Mouse (Mus musculus) heart, embryonic 11.5 days (tissue): ENCODE measurements around the gene Rpia. TPM values are rescaled to one million over a fixed set of nuclear protein-coding genes. Genes with fewer than 3 reads are reported as not detected.
A peak's percentile ranks its signal among the peaks of the same experiment; 100 is the strongest.
"Not testable (repeated sequence)": the region's sequence is repeated elsewhere in the genome, so short reads cannot be mapped to it uniquely, and the experiment has no call there.

ENCODE experiments used
- ATAC-seq: fragments of 200-750 bp; cut with Nextera tagmentation; replicated peaks from 2 replicates; pipeline ENCODE4 v1.8.0; 2017; ENCODE audit warnings: moderate library complexity; ENCODE audit not compliant: insufficient number of reproducible peaks, low FRiP score, low TSS enrichment
- H3K27ac ChIP-seq: fragments of 300-500 bp; sonication (generic); 2 replicates; pipeline ENCODE4 v1.5.1; 2014; ENCODE audit warnings: mild to moderate bottlenecking, low read depth, low read length
- H3K27me3 ChIP-seq: fragments of 300-500 bp; sonication (generic); 2 replicates; pipeline ENCODE4 v1.6.1; 2014; ENCODE audit warnings: mild to moderate bottlenecking, low read length, mixed read lengths; ENCODE audit not compliant: control insufficient read depth, insufficient read depth
- H3K36me3 ChIP-seq: fragments of 300-500 bp; sonication (generic); 2 replicates; pipeline ENCODE4 v1.6.1; 2014; ENCODE audit warnings: mild to moderate bottlenecking, low read length, moderate library complexity, mixed read lengths; ENCODE audit not compliant: control insufficient read depth, insufficient read depth
- H3K4me1 ChIP-seq: fragments of 300-500 bp; sonication (generic); 2 replicates; pipeline ENCODE4 v1.6.1; 2014; ENCODE audit warnings: low read length; ENCODE audit not compliant: control insufficient read depth, insufficient read depth
- H3K4me2 ChIP-seq: fragments of 300-500 bp; sonication (generic); 2 replicates; pipeline ENCODE4 v1.6.1; 2014; ENCODE audit warnings: mild to moderate bottlenecking, moderate library complexity
- H3K4me3 ChIP-seq: fragments of 300-500 bp; sonication (generic); 2 replicates; pipeline ENCODE4 v1.5.1; 2014; ENCODE audit warnings: low read depth, low read length
- H3K9ac ChIP-seq: fragments of 300-500 bp; sonication (generic); 2 replicates; pipeline ENCODE4 v1.6.1; 2014; ENCODE audit warnings: mild to moderate bottlenecking, low read depth, low read length, moderate library complexity
- H3K9me3 ChIP-seq: fragments of 300-500 bp; sonication (generic); replicated peaks from 2 replicates; pipeline ENCODE4 v1.6.1; 2016; ENCODE audit warnings: low read length; ENCODE audit not compliant: control insufficient read depth
- WGBS: fragments of 180-500 bp; shearing (Covaris S2); extraction: QIAGEN DNeasy Blood & Tissue Kit; methylation state at CpG from one replicate; pipeline ENCODE4 v1.1.7; 2014; ENCODE audit not compliant: insufficient replicate concordance; 5-methylcytosine and 5-hydroxymethylcytosine counted together
- polyA plus RNA-seq: library from polyadenylated mRNA; unstranded; fragments of >200 nt; fragmentation: Nextera tagmentation; extraction: Ambion mirVana; gene quantifications from 2 replicates; pipeline ENCODE4 v1.2.1, GENCODE M21; 2014

Gene Rpia
- polyA plus RNA-seq, 1 experiment from 2014 or later: 1.6 TPM

DNA sequence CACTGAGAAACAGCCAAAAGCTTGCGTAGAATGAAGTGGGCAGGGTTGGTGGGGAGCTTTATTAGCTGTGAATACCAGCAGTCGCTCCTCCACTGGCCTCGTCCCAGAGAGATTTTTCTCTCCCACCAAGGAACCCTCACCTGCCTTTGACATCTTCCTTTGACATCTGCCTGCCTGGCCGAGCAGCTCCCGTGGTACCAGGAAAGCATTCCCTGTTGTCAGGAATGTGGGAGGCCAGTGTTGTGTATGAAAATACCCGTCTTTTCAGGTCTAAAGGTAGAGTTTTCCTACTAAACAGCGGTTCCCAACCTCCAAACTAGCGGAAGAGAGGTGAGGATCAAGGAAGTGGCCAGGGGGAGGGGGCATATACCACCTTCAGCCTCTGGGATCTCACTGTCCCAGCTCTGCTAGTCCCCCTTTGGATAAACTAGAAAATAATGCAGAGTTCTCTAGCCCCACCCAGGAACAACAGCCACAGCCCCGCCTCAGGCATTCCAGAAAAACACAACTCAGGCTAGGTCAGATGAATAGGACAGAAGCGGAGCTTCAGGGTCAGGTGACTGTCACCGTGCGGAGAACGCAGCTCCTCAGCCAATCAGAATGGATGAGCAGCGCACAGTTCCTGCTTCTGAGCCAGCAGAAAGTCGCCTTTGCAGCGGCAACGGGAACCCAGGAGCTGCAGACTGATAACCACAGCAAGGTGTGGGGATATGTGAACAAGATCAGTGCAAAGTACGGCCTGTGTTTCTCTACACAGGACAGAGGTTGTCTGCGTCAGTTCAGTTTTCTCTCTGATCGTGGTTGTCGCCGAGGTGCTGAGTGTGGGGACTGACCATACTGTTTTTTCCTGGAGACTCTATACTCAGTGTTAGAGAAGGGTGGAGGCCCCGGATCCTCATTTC, 32.3 kb upstream of the Rpia start:
- no peaks in the 10 kb centered on the region for H3K36me3 ChIP-seq
- WGBS: 7% methylated on average over 23 of the region's 23 CpGs

GRCm38 (mm10) chr6:70823277-70823676, 31.2 kb upstream of the Rpia start:
- H3K4me1 ChIP-seq: peaks cover 13% of the 10 kb centered on the region
- H3K4me2 ChIP-seq, H3K27ac ChIP-seq, H3K9me3 ChIP-seq, H3K36me3 ChIP-seq, H3K27me3 ChIP-seq, ATAC-seq, H3K9ac ChIP-seq, H3K4me3 ChIP-seq: not testable (repeated sequence)
- WGBS: 75% methylated on average over 4 of the region's 4 CpGs

More for the DNA sequence above, 32.3 kb upstream of the Rpia start:
- Histone ChIP-seq H3K27me3 (no peaks in the 10 kb centered on the region; the same call in 1 of the 2 replicates), H3K4me3 (peak overlapping the region; percentile 44), H3K4me1 (peaks cover 13% of the 10 kb centered on the region), H3K4me2 (peak overlapping the region; percentile 74), H3K9me3 (no peaks in the 10 kb centered on the region), H3K9ac (peak overlapping the region; percentile 74), H3K27ac (peak overlapping the region; percentile 72)
- peak; percentile 88 for ATAC-seq

- no peak overlapping the region; the same call in 1 of the 2 replicates for H3K4me2 ChIP-seq
- no peaks in the 10 kb centered on the region for H3K9me3 ChIP-seq
- no peak for ATAC-seq
- H3K27me3 ChIP-seq: no peaks in the 10 kb centered on the region
- H3K27ac ChIP-seq: no peak overlapping the region; the same call in 1 of the 2 replicates
- 41% methylated on average over 5 of the region's 5 CpGs for WGBS
- H3K4me1 ChIP-seq: peaks cover 13% of the 10 kb centered on the region
- H3K36me3 ChIP-seq: no peaks in the 10 kb centered on the region
- no peak overlapping the region for H3K9ac ChIP-seq
- no peak overlapping the region for H3K4me3 ChIP-seq
Measured at GRCm38 (mm10) chr6:70822386-70822910, 30.4 kb upstream of the Rpia start.

- WGBS: 53% methylated on average over 2 of the region's 2 CpGs
- ATAC-seq: no peak
- peaks cover 13% of the 10 kb centered on the region for H3K4me1 ChIP-seq
- H3K36me3 ChIP-seq: no peaks in the 10 kb centered on the region
- peak overlapping the region; percentile 35; the same call in 1 of the 2 replicates for H3K27ac ChIP-seq
- no peaks in the 10 kb centered on the region for H3K27me3 ChIP-seq
- no peak overlapping the region for H3K4me2 ChIP-seq
- no peak overlapping the region for H3K4me3 ChIP-seq
- no peak overlapping the region for H3K9ac ChIP-seq
- no peaks in the 10 kb centered on the region for H3K9me3 ChIP-seq
Measured at GRCm38 (mm10) chr6:70821566-70821965, 29.5 kb upstream of the Rpia start.

DNA sequence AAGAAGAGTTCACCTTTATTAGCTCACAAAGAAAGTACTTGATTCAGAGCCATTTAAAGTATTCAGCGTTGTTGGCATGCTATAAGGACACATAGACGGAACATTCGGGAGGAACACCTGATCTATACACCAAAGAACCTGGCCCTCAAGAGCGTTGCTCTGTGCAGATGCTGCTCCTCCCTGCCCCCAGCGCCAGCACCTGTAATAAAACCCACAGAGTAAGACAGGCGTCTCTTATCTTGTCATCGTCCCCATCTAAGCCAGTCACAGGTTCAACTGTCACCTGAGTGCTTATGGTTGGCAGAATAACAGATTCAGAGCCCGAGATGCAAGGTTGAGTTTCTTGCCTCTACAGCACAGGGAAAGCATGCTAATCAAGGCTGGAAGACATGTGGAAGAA, 23.4 kb upstream of the Rpia start:
- Histone ChIP-seq H3K4me3 (no peak overlapping the region), H3K9ac (no peak overlapping the region), H3K4me2 (no peak overlapping the region), H3K9me3 (no peaks in the 10 kb centered on the region), H3K27me3 (no peaks in the 10 kb centered on the region), H3K27ac (no peak overlapping the region), H3K36me3 (no peaks in the 10 kb centered on the region), H3K4me1 (peaks cover 7% of the 10 kb centered on the region)
- WGBS: 78% methylated on average over 8 of the region's 8 CpGs
- no peak for ATAC-seq

DNA sequence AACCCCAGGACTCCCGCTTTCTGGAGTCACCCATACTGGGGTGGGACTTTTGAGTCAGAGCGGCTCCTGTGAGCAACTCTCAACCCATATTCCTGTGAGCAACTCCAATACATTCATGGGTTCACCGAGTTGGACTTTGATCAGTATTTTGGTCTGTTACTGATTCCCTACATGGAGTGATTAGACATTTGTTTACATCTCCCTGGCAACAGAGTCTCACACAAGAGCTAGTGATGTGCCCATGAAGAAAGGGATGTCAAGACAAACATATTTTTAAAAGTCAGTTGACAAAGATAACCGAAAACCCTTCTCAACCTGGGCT, 22.6 kb upstream of the Rpia start:
- WGBS: 85% methylated on average over 4 of the region's 4 CpGs
- H3K27ac ChIP-seq: no peak overlapping the region
- H3K36me3 ChIP-seq: no peaks in the 10 kb centered on the region
- no peaks in the 10 kb centered on the region for H3K9me3 ChIP-seq
- H3K4me2 ChIP-seq: no peak overlapping the region
- H3K4me3 ChIP-seq: no peak overlapping the region
- peaks cover 7% of the 10 kb centered on the region for H3K4me1 ChIP-seq
- no peak for ATAC-seq
- no peak overlapping the region for H3K9ac ChIP-seq
- no peaks in the 10 kb centered on the region for H3K27me3 ChIP-seq

GRCm38 (mm10) chr6:70813921-70814628, 22.0 kb upstream of the Rpia start:
- H3K4me1 ChIP-seq: peaks cover 7% of the 10 kb centered on the region
- H3K27ac ChIP-seq: no peak overlapping the region
- no peak overlapping the region for H3K4me2 ChIP-seq
- no peak overlapping the region for H3K9ac ChIP-seq
- H3K9me3 ChIP-seq: no peaks in the 10 kb centered on the region
- 80% methylated on average over 18 of the region's 18 CpGs for WGBS
- no peak for ATAC-seq
- no peaks in the 10 kb centered on the region for H3K36me3 ChIP-seq
- no peak overlapping the region for H3K4me3 ChIP-seq
- H3K27me3 ChIP-seq: no peaks in the 10 kb centered on the region

GRCm38 (mm10) chr6:70812526-70812895, 20.5 kb upstream of the Rpia start:
- ATAC-seq: 0 out of 2 replicates have a peak, but pooled peaks have one; percentile 44
- H3K4me2 ChIP-seq: peak overlapping the region; percentile 11; the same call in 1 of the 2 replicates

More at GRCm38 (mm10) chr6:70812526-70812895, 20.5 kb upstream of the Rpia start:
- H3K9ac ChIP-seq: peak overlapping the region; percentile 28; the same call in 1 of the 2 replicates
- no peaks in the 10 kb centered on the region for H3K36me3 ChIP-seq
- no peaks in the 10 kb centered on the region for H3K9me3 ChIP-seq
- H3K27me3 ChIP-seq: no peaks in the 10 kb centered on the region
- H3K4me1 ChIP-seq: peaks cover 7% of the 10 kb centered on the region
- H3K27ac ChIP-seq: peak overlapping the region; percentile 57
- WGBS: 29% methylated on average over 4 of the region's 4 CpGs
- no peak overlapping the region for H3K4me3 ChIP-seq
